Mouse (Mus musculus) kidney, postnatal 0 days (tissue): ENCODE measurements around the gene Hist1h1c. TPM values are rescaled to one million over a fixed set of nuclear protein-coding genes. Genes with fewer than 3 reads are reported as not detected.
A peak's percentile ranks its signal among the peaks of the same experiment; 100 is the strongest.

Source experiments
- ATAC-seq: fragments of 200-750 bp; cut with Nextera tagmentation; replicated peaks from 2 replicates; pipeline ENCODE4 v1.8.0; 2017; ENCODE audit warnings: low read depth, moderate number of reproducible peaks, moderate TSS enrichment, moderate library complexity; ENCODE audit not compliant: low FRiP score
- DNase-seq: peaks from one replicate; pipeline ENCODE4 v3.0.0-alpha.2; 2016; ENCODE audit warnings: low spot score
- H3K27ac ChIP-seq: fragments of 300-500 bp; sonication (generic); 2 replicates; pipeline ENCODE4 v1.5.1; 2014; ENCODE audit warnings: mild to moderate bottlenecking
- H3K27me3 ChIP-seq: fragments of 300-500 bp; sonication (generic); 2 replicates; pipeline ENCODE4 v1.6.1; 2014; ENCODE audit warnings: low read length, mixed read lengths; ENCODE audit not compliant: insufficient read depth
- H3K36me3 ChIP-seq: fragments of 300-500 bp; sonication (generic); 2 replicates; pipeline ENCODE4 v1.6.1; 2014; ENCODE audit warnings: low read length, mixed read lengths; ENCODE audit not compliant: insufficient read depth
- H3K4me1 ChIP-seq: fragments of 300-500 bp; sonication (generic); replicated peaks from 2 replicates; pipeline ENCODE4 v1.6.1; 2014; ENCODE audit warnings: antibody characterized with exemption, low read length, mixed read lengths; ENCODE audit not compliant: insufficient read depth
- H3K4me2 ChIP-seq: fragments of 300-500 bp; sonication (generic); 2 replicates; pipeline ENCODE4 v1.6.1; 2014; ENCODE audit warnings: mild to moderate bottlenecking, low read length, moderate library complexity, mixed read lengths
- H3K4me3 ChIP-seq: fragments of 300-500 bp; sonication (generic); replicated peaks from 2 replicates; pipeline ENCODE4 v1.5.1; 2014; ENCODE audit warnings: low read depth, low read length
- H3K9ac ChIP-seq: fragments of 300-500 bp; sonication (generic); 2 replicates; pipeline ENCODE4 v1.6.1; 2014; ENCODE audit warnings: low read depth, low read length
- H3K9me3 ChIP-seq: fragments of 300-500 bp; sonication (generic); replicated peaks from 2 replicates; pipeline ENCODE4 v1.6.1; 2016; ENCODE audit warnings: low read length, inconsistent platforms, mixed read lengths
- CTCF ChIP-seq: IDR thresholded peaks from 2 replicates; pipeline ENCODE4 v1.5.1; 2016; ENCODE audit warnings: antibody characterized with exemption, low read depth, mild to moderate bottlenecking, moderate library complexity
- WGBS: fragments of 180-500 bp; shearing (Covaris S2); extraction: QIAGEN DNeasy Blood & Tissue Kit; methylation state at CpG from one replicate; pipeline ENCODE4 v1.1.7; 2014; 5-methylcytosine and 5-hydroxymethylcytosine counted together
- polyA plus RNA-seq: library from polyadenylated mRNA; unstranded; fragments of >200 nt; fragmentation: Nextera tagmentation; extraction: Ambion mirVana; gene quantifications from 2 replicates; pipeline ENCODE4 v1.2.1, GENCODE M21; 2015

Gene Hist1h1c
- polyA plus RNA-seq, 1 experiment from 2014 or later = 41.0 TPM

- Histone ChIP-seq H3K4me1 (no peaks in the 10 kb centered on the region), H3K36me3 (no peaks in the 10 kb centered on the region), H3K4me3 (no peak overlapping the region), H3K4me2 (no peak overlapping the region), H3K9ac (no peak overlapping the region), H3K27ac (no peak overlapping the region), H3K27me3 (no peaks in the 10 kb centered on the region), H3K9me3 (no peaks in the 10 kb centered on the region)
- ATAC-seq = no peak
- TF ChIP-seq CTCF = no peak
- WGBS = 54% methylated on average over 4 of the region's 4 CpGs
- no peak for DNase-seq
These were observed 14.9 kb downstream of the Hist1h1c start for GRCm38 (mm10) chr13:23753314-23754078.

- Histone ChIP-seq H3K27me3 (no peaks in the 10 kb centered on the region), H3K36me3 (no peaks in the 10 kb centered on the region), H3K9me3 (no peaks in the 10 kb centered on the region), H3K9ac (no peak overlapping the region), H3K4me1 (peaks cover 2% of the 10 kb centered on the region; the same call in 1 of the 2 replicates), H3K27ac (no peak overlapping the region), H3K4me2 (no peak overlapping the region), H3K4me3 (no peak overlapping the region)
- TF ChIP-seq CTCF = no peak
- DNase-seq (no peak), ATAC-seq (no peak)
These were observed 16.4 kb downstream of the Hist1h1c start for GRCm38 (mm10) chr13:23755000-23755399.

GRCm38 (mm10) chr13:23756790-23757189 is 18.2 kb downstream of the Hist1h1c start, which contains the start of gene Hist1h4b:
Gene Hist1h4b (plus strand): TSS chr13:23757013.
- 0% methylated on average over 15 of the region's 22 CpGs for WGBS
- Histone ChIP-seq H3K36me3 (no peaks in the 10 kb centered on the region), H3K4me1 (peaks cover 7% of the 10 kb centered on the region; the same call in 1 of the 2 replicates), H3K4me2 (peak within 1 kb of the TSS; percentile 57), H3K9me3 (no peaks in the 10 kb centered on the region), H3K4me3 (peak within 1 kb of the TSS; percentile 36), H3K9ac (peak within 1 kb of the TSS; percentile 55), H3K27me3 (no peaks in the 10 kb centered on the region), H3K27ac (peak within 1 kb of the TSS; percentile 93)
- TF ChIP-seq CTCF = no peak; the same call in 1 of the 2 replicates
- DNase-seq (peak; percentile 96), ATAC-seq (peak; percentile 69)

GRCm38 (mm10) chr13:23757211-23757773 is 18.7 kb downstream of the Hist1h1c start:
- DNase-seq = peak; percentile 62

GRCm38 (mm10) chr13:23757921-23758320 is 19.3 kb downstream of the Hist1h1c start:
- no peak overlapping the region for H3K27ac ChIP-seq
- H3K27me3 ChIP-seq = no peaks in the 10 kb centered on the region
- H3K4me3 ChIP-seq = no peak overlapping the region
- H3K9ac ChIP-seq = no peak overlapping the region
- peaks cover 7% of the 10 kb centered on the region; the same call in 1 of the 2 replicates for H3K4me1 ChIP-seq
- no peak for DNase-seq
- no peak for ATAC-seq
- H3K4me2 ChIP-seq = no peak overlapping the region; the same call in 1 of the 2 replicates
- TF ChIP-seq CTCF = no peak
- WGBS = 42% methylated on average over 3 of the region's 3 CpGs
- no peaks in the 10 kb centered on the region for H3K9me3 ChIP-seq
- no peaks in the 10 kb centered on the region for H3K36me3 ChIP-seq

More at GRCm38 (mm10) chr13:23757211-23757773, 18.7 kb downstream of the Hist1h1c start:
- H3K9ac ChIP-seq = peak overlapping the region; percentile 55
- no peaks in the 10 kb centered on the region for H3K9me3 ChIP-seq
- WGBS = 2% methylated on average over 15 of the region's 23 CpGs
- H3K27ac ChIP-seq = peak overlapping the region; percentile 93
- TF ChIP-seq CTCF = no peak
- no peaks in the 10 kb centered on the region for H3K27me3 ChIP-seq
- peak overlapping the region; percentile 36 for H3K4me3 ChIP-seq
- ATAC-seq = peak; percentile 15
- peaks cover 7% of the 10 kb centered on the region; the same call in 1 of the 2 replicates for H3K4me1 ChIP-seq
- peak overlapping the region; percentile 57 for H3K4me2 ChIP-seq
- H3K36me3 ChIP-seq = no peaks in the 10 kb centered on the region

- H3K9me3 ChIP-seq = no peaks in the 10 kb centered on the region
- 65% methylated on average over 3 of the region's 3 CpGs for WGBS
- no peak for TF ChIP-seq CTCF
- H3K4me1 ChIP-seq = peaks cover 15% of the 10 kb centered on the region
- ATAC-seq = no peak
- H3K4me3 ChIP-seq = no peak overlapping the region
- H3K9ac ChIP-seq = no peak overlapping the region
- H3K27me3 ChIP-seq = no peaks in the 10 kb centered on the region
- DNase-seq = no peak
- H3K27ac ChIP-seq = no peak overlapping the region
- no peaks in the 10 kb centered on the region for H3K36me3 ChIP-seq
- H3K4me2 ChIP-seq = no peak overlapping the region
These were observed 20.7 kb downstream of the Hist1h1c start for GRCm38 (mm10) chr13:23759251-23759771.
